Mouse (Mus musculus) embryo, embryonic 9.5 days (tissue): Measurements from ENCODE around the gene Gys2.

Experiments used
- DNase-seq: peaks from one replicate; pipeline ENCODE4 v3.0.0-alpha.2; 2017; ENCODE audit errors: extremely low spot score

Gys2 gene

GRCm38 (mm10) chr6:142377081-142377480, 95.8 kb downstream of the Gys2 start:
- no peak for DNase-seq
